Mouse (Mus musculus) ES-E14 (cell line): ENCODE measurements around the gene Nrxn3. TPM values are rescaled to one million over a fixed set of nuclear protein-coding genes. Genes with fewer than 3 reads are reported as not detected.

Experiments used
- DNase-seq: peaks from one replicate; pipeline ENCODE4 v3.0.0-alpha.2; 2013; ENCODE audit warnings: low read depth, low spot score
- H3K27ac ChIP-seq: 2 replicates; pipeline ENCODE4 v1.5.1; 2012; ENCODE audit warnings: low read depth, mild to moderate bottlenecking, low read length, moderate library complexity, mixed read lengths; ENCODE audit not compliant: poor library complexity, insufficient read depth, severe bottlenecking
- H3K36me3 ChIP-seq: 2 replicates; pipeline ENCODE4 v1.6.1; 2012; ENCODE audit warnings: mild to moderate bottlenecking, low read length, moderate library complexity, mixed read lengths; ENCODE audit not compliant: control insufficient read depth, poor library complexity, insufficient read depth, severe bottlenecking
- H3K4me1 ChIP-seq, 2 experiments: fragments of 150-350 bp in 1 of 2; sonication (generic) in 1 of 2; 2 replicates each; pipeline ENCODE4 v1.6.1; 2012; ENCODE audit warnings: low read length in 2 of 2, mild to moderate bottlenecking in 1 of 2, mixed read lengths in 1 of 2; ENCODE audit not compliant: control insufficient read depth in 2 of 2, insufficient read depth in 2 of 2, poor library complexity in 1 of 2
- H3K4me3 ChIP-seq, 2 experiments: fragments of 150-350 bp in 1 of 2; sonication (generic) in 1 of 2; 2 replicates each; pipeline ENCODE4 v1.5.1; 2012; ENCODE audit warnings: low read length in 2 of 2, low read depth in 1 of 2, mild to moderate bottlenecking in 1 of 2, mixed read lengths in 1 of 2; ENCODE audit not compliant: insufficient read depth in 1 of 2, poor library complexity in 1 of 2, severe bottlenecking in 1 of 2
- H3K9ac ChIP-seq: 2 replicates; pipeline ENCODE4 v1.6.1; 2012; ENCODE audit warnings: low read depth, mild to moderate bottlenecking, low read length, mixed read lengths; ENCODE audit not compliant: poor library complexity, insufficient read depth, severe bottlenecking
- H3K9me3 ChIP-seq: fragments of 150-350 bp; sonication (generic); 2 replicates; pipeline ENCODE4 v1.6.1; 2012; ENCODE audit warnings: low read depth, mild to moderate bottlenecking, low read length; ENCODE audit not compliant: control insufficient read depth, insufficient read depth
- CHD2 ChIP-seq: IDR thresholded peaks from 2 replicates; pipeline ENCODE4 v1.6.1; 2014; ENCODE audit warnings: mild to moderate bottlenecking, low read depth, low read length, inconsistent platforms
- HCFC1 ChIP-seq: IDR thresholded peaks from 2 replicates; pipeline ENCODE4 v1.6.1; 2012; ENCODE audit warnings: low read length, inconsistent platforms, borderline replicate concordance; ENCODE audit not compliant: insufficient read depth
- MAFK ChIP-seq: IDR thresholded peaks from 2 replicates; pipeline ENCODE4 v1.6.1; 2014; ENCODE audit warnings: mild to moderate bottlenecking, low read depth, low read length, inconsistent platforms; ENCODE audit not compliant: insufficient read depth
- ZC3H11A ChIP-seq: IDR thresholded peaks from 2 replicates; pipeline ENCODE4 v1.6.1; 2012; ENCODE audit warnings: low read depth, mild to moderate bottlenecking, inconsistent platforms, low read length, borderline replicate concordance
- ZNF384 ChIP-seq: IDR thresholded peaks from 2 replicates; pipeline ENCODE4 v1.6.1; 2012; ENCODE audit warnings: low read depth, low read length, inconsistent platforms
- in situ Hi-C, 2 experiments: fragments of 600-800 bp; cut with MboI; formaldehyde crosslinking; loops; one replicate each; pipeline ENCODE4 v1.15.1; 2025; ENCODE audit warnings: low sequenced_read_pairs in 2 of 2, inconsistent platforms in 1 of 2; ENCODE audit not compliant: unreplicated experiment in 2 of 2
- total RNA-seq: library from RNA; depleted of rRNA; stranded (reverse); fragments of 300-350 nt; gene quantifications from 2 replicates; pipeline ENCODE4 v1.2.3, GENCODE M21; 2012

The Nrxn3 gene
- total RNA-seq, 1 experiment: 0.13 TPM

- Histone ChIP-seq H3K9ac (no peak overlapping the region), H3K4me3 (no peak overlapping the region), H3K36me3 (no peaks in the 10 kb centered on the region), H3K4me1 (no peaks in the 10 kb centered on the region), H3K9me3 (no peaks in the 10 kb centered on the region), H3K27ac (no peak overlapping the region)
- TF ChIP-seq ZC3H11A: peak; percentile 50; the same call in 1 of the 2 replicates
- no peak for TF ChIP-seq MAFK
- in situ Hi-C loops: no loop called here
- peak; percentile 71 for DNase-seq
Observed at GRCm38 (mm10) chr12:89302011-89302410, 579.3 kb downstream of the Nrxn3 start.

- no peaks in the 10 kb centered on the region for H3K9me3 ChIP-seq
- in situ Hi-C loops: loop anchor here in 1 of 2 experiments (10.0 kb wide), 1 partner anchor 55 kb away; no protein-coding TSS in a partner anchor
- TF ChIP-seq ZC3H11A (no peak), ZNF384 (no peak), CHD2 (no peak), MAFK (no peak), HCFC1 (no peak)
- H3K9ac ChIP-seq: no peak overlapping the region
- H3K27ac ChIP-seq: no peak overlapping the region
- no peaks in the 10 kb centered on the region for H3K36me3 ChIP-seq
- no peaks in the 10 kb centered on the region for H3K4me1 ChIP-seq
- DNase-seq: no peak
- H3K4me3 ChIP-seq: no peak overlapping the region
Observed at GRCm38 (mm10) chr12:89310200-89310599, 587.5 kb downstream of the Nrxn3 start.

GRCm38 (mm10) chr12:89312586-89312985, 589.9 kb downstream of the Nrxn3 start:
- TF ChIP-seq ZNF384 (no peak), MAFK (no peak), ZC3H11A (no peak), HCFC1 (no peak), CHD2 (no peak)
- Histone ChIP-seq H3K27ac (no peak overlapping the region), H3K36me3 (no peaks in the 10 kb centered on the region), H3K4me1 (no peaks in the 10 kb centered on the region), H3K4me3 (no peak overlapping the region), H3K9ac (no peak overlapping the region), H3K9me3 (no peaks in the 10 kb centered on the region)
- in situ Hi-C loops: loop anchor here in 1 of 2 experiments (10.0 kb wide), 1 partner anchor 58 kb away; no protein-coding TSS in a partner anchor
- DNase-seq: peak; percentile 29

- H3K36me3 ChIP-seq: no peaks in the 10 kb centered on the region
- H3K27ac ChIP-seq: no peak overlapping the region
- H3K9ac ChIP-seq: no peak overlapping the region
- H3K4me1 ChIP-seq: no peaks in the 10 kb centered on the region
- in situ Hi-C loops: no loop called here
- no peak overlapping the region for H3K4me3 ChIP-seq
- H3K9me3 ChIP-seq: no peaks in the 10 kb centered on the region
- DNase-seq: no peak
- TF ChIP-seq CHD2: no peak
- TF ChIP-seq ZNF384: no peak
- no peak for TF ChIP-seq HCFC1
- no peak for TF ChIP-seq ZC3H11A
- TF ChIP-seq MAFK: no peak
Observed at GRCm38 (mm10) chr12:89325864-89326560, 603.3 kb downstream of the Nrxn3 start.
